Mouse (Mus musculus) CD4-positive helper T cell, adult 2 months (primary cell): ENCODE results near the gene Car6.

Source experiments
- DNase-seq: peaks from one replicate; pipeline ENCODE4 v3.0.0-alpha.2; 2012; ENCODE audit warnings: low read depth, missing footprints, low spot score

Car6 gene

GRCm38 (mm10) chr4:150188236-150188635, 12.9 kb downstream of the Car6 start:
- DNase-seq: no peak

- DNase-seq: no peak
Observed at GRCm38 (mm10) chr4:150181304-150181703, 19.8 kb downstream of the Car6 start.

GRCm38 (mm10) chr4:150178131-150178530, 23.0 kb downstream of the Car6 start:
- no peak for DNase-seq

GRCm38 (mm10) chr4:150177122-150177521, 24.0 kb downstream of the Car6 start:
- no peak for DNase-seq

- peak; percentile 55 for DNase-seq
Observed at GRCm38 (mm10) chr4:150176535-150176934, 24.6 kb downstream of the Car6 start.

GRCm38 (mm10) chr4:150174027-150174426, 27.1 kb downstream of the Car6 start:
- no peak for DNase-seq

GRCm38 (mm10) chr4:150173281-150173680, 27.9 kb downstream of the Car6 start:
- peak; percentile 40 for DNase-seq

GRCm38 (mm10) chr4:150172107-150172506, 29.0 kb downstream of the Car6 start:
- DNase-seq: no peak

- DNase-seq: no peak
Observed at GRCm38 (mm10) chr4:150168406-150168805, 32.7 kb downstream of the Car6 start.

- no peak for DNase-seq
Observed at GRCm38 (mm10) chr4:150164875-150165274, 36.3 kb downstream of the Car6 start.

- no peak for DNase-seq
Observed at GRCm38 (mm10) chr4:150162561-150163169, 38.5 kb downstream of the Car6 start.

- DNase-seq: no peak
Observed at GRCm38 (mm10) chr4:150159458-150159857, 41.7 kb downstream of the Car6 start.

- no peak for DNase-seq
Observed at GRCm38 (mm10) chr4:150157348-150157882, 43.7 kb downstream of the Car6 start.

GRCm38 (mm10) chr4:150155731-150156130, 45.4 kb downstream of the Car6 start:
- no peak for DNase-seq

- no peak for DNase-seq
Observed at GRCm38 (mm10) chr4:150155301-150155700, 45.8 kb downstream of the Car6 start.

GRCm38 (mm10) chr4:150152483-150152882, 48.6 kb downstream of the Car6 start:
- DNase-seq: no peak

- no peak for DNase-seq
Observed at GRCm38 (mm10) chr4:150151045-150151444, 50.1 kb downstream of the Car6 start.

- no peak for DNase-seq
Observed at GRCm38 (mm10) chr4:150146286-150146685, 54.8 kb downstream of the Car6 start.

GRCm38 (mm10) chr4:150144242-150144641, 56.9 kb downstream of the Car6 start:
- DNase-seq: no peak

- no peak for DNase-seq
Observed at GRCm38 (mm10) chr4:150140346-150140745, 60.8 kb downstream of the Car6 start.

GRCm38 (mm10) chr4:150139090-150139489, 62.0 kb downstream of the Car6 start:
- no peak for DNase-seq

GRCm38 (mm10) chr4:150138084-150138543, 63.0 kb downstream of the Car6 start:
- DNase-seq: peak; percentile 58

GRCm38 (mm10) chr4:150137368-150138083, 63.6 kb downstream of the Car6 start:
- no peak for DNase-seq
